Mouse (Mus musculus) midbrain, postnatal 0 days (tissue): ENCODE measurements around the gene Sart1. TPM values are rescaled to one million over a fixed set of nuclear protein-coding genes. Genes with fewer than 3 reads are reported as not detected.

Source experiments
- ATAC-seq: fragments of 200-750 bp; cut with Nextera tagmentation; 2 replicates; pipeline ENCODE4 v1.8.0; 2017; ENCODE audit warnings: moderate number of reproducible peaks, mild to moderate bottlenecking, moderate TSS enrichment, moderate library complexity; ENCODE audit not compliant: low FRiP score
- DNase-seq: peaks from one replicate; pipeline ENCODE4 v3.0.0-alpha.2; 2015; ENCODE audit warnings: low spot score
- H3K27ac ChIP-seq: fragments of 300-500 bp; sonication (generic); 2 replicates; pipeline ENCODE4 v1.5.1; 2014; ENCODE audit warnings: low read depth, mild to moderate bottlenecking, low read length, mixed read lengths
- H3K27me3 ChIP-seq: fragments of 300-500 bp; sonication (generic); 2 replicates; pipeline ENCODE4 v1.6.1; 2014; ENCODE audit warnings: low read length, control low read depth, mixed read lengths; ENCODE audit not compliant: insufficient read depth
- H3K36me3 ChIP-seq: fragments of 300-500 bp; sonication (generic); 2 replicates; pipeline ENCODE4 v1.6.1; 2014; ENCODE audit warnings: low read length, control low read depth, mixed read lengths; ENCODE audit not compliant: insufficient read depth
- H3K4me1 ChIP-seq: fragments of 300-500 bp; sonication (generic); 2 replicates; pipeline ENCODE4 v1.6.1; 2014; ENCODE audit warnings: mild to moderate bottlenecking, control low read depth, antibody characterized with exemption, low read length, mixed read lengths; ENCODE audit not compliant: insufficient read depth
- H3K4me2 ChIP-seq: fragments of 300-500 bp; sonication (generic); 2 replicates; pipeline ENCODE4 v1.6.1; 2014; ENCODE audit warnings: low read depth, mild to moderate bottlenecking, low read length, mixed read lengths; ENCODE audit not compliant: poor library complexity, severe bottlenecking
- H3K4me3 ChIP-seq: fragments of 300-500 bp; sonication (generic); 2 replicates; pipeline ENCODE4 v1.5.1; 2014; ENCODE audit warnings: low read depth, mild to moderate bottlenecking, low read length, moderate library complexity
- H3K9ac ChIP-seq: fragments of 300-500 bp; sonication (generic); replicated peaks from 2 replicates; pipeline ENCODE4 v1.6.1; 2014; ENCODE audit warnings: mild to moderate bottlenecking, low read length, moderate library complexity, mixed read lengths; ENCODE audit not compliant: poor library complexity, severe bottlenecking
- H3K9me3 ChIP-seq: fragments of 300-500 bp; sonication (generic); 2 replicates; pipeline ENCODE4 v1.6.1; 2016; ENCODE audit warnings: low read length, control low read depth
- CTCF ChIP-seq: IDR thresholded peaks from 2 replicates; pipeline ENCODE4 v1.5.1; 2016; ENCODE audit warnings: antibody characterized with exemption, mild to moderate bottlenecking
- WGBS: fragments of 180-500 bp; shearing (Covaris S2); extraction: QIAGEN DNeasy Blood & Tissue Kit; methylation state at CpG from one replicate; pipeline ENCODE4 v1.1.7; 2014; 5-methylcytosine and 5-hydroxymethylcytosine counted together
- polyA plus RNA-seq: library from polyadenylated mRNA; unstranded; fragments of >200 nt; fragmentation: Nextera tagmentation; extraction: Ambion mirVana; gene quantifications from 2 replicates; pipeline ENCODE4 v1.2.1, GENCODE M21; 2015
- total RNA-seq: library from RNA; depleted of rRNA; stranded (reverse); fragments of >200 nt; gene quantifications from 2 replicates; pipeline ENCODE4 v1.2.3, GENCODE M21; 2014

The Sart1 gene
- total and polyA plus RNA-seq, 2 experiments from 2014 or later, result 28.9 to 51.0 TPM

DNA sequence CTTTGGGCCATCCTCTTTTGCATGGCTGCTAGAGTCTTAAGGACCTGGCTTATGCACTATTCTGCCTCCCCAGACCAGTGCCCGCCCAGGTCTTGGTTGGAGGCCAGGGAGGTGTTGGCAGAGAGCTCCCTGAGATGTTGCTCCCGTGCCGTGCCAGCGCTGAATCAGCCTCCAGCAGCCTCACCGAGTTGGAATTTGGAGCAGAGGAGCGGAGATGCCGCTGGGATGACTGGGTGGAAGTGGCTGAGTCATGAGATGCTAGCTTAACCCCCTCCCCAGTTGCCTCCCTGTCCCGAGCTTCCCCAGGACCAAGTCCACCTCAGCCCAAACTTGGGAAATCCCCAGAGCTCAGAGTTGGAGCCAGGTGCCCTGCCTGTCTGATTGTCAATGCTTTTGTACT, 41.3 kb upstream of the Sart1 start:
- Histone ChIP-seq H3K4me1 (peaks cover 16% of the 10 kb centered on the region), H3K9me3 (no peaks in the 10 kb centered on the region), H3K9ac (no peak overlapping the region), H3K27ac (no peak overlapping the region), H3K4me3 (no peak overlapping the region), H3K27me3 (no peaks in the 10 kb centered on the region), H3K4me2 (no peak overlapping the region), H3K36me3 (peaks cover 11% of the 10 kb centered on the region; the same call in 1 of the 2 replicates)
- no peak for TF ChIP-seq CTCF
- 68% methylated on average over 8 of the region's 8 CpGs for WGBS
- ATAC-seq, result no peak
- peak; percentile 26 for DNase-seq

DNA sequence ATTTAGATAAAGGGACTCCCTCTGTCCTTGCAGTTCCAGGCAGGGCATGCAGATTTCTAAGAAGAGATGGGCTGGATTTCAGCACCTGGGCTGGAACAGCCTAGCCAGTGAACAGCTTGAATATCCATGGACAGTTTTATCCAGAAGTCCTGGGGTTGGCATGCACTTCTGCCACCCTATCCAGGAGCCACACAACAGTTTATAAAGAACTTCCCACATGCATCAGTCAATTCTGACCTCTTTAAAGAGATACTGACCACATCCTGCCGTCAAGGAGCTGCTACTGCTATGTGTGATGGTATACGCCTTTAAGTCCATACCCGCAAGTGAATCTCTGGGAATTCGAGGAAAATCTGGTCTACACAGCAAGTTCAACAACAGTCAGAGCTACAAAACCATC, 40.7 kb upstream of the Sart1 start:
- ATAC-seq (no peak), DNase-seq (no peak)
- Histone ChIP-seq H3K9ac (no peak overlapping the region; the same call in 1 of the 2 replicates), H3K36me3 (peaks cover 11% of the 10 kb centered on the region; the same call in 1 of the 2 replicates), H3K9me3 (no peaks in the 10 kb centered on the region), H3K4me1 (peaks cover 16% of the 10 kb centered on the region), H3K27me3 (no peaks in the 10 kb centered on the region), H3K27ac (no peak overlapping the region), H3K4me2 (no peak overlapping the region), H3K4me3 (no peak overlapping the region)
- WGBS, result 86% methylated on average over 4 of the region's 4 CpGs
- no peak for TF ChIP-seq CTCF

DNA sequence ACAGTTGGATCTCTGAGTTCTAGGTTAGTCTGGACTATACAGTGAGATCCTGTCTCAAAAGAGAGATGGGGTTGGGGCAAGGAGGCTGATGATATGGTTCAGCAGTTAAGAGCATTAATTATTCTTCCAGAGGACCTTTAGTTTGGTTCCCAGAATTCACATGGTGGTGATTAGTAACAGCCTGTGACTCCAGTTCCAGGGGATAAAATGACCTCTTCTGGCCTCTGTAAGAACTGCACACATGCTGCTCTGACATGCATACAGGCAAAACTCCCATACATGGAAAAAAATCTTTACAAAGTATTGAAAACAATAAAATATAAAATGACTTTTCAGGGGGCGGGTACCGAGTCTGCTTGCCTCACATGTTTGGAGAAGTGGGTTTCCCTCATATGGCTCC, 39.6 kb upstream of the Sart1 start:
- Histone ChIP-seq H3K36me3 (peaks cover 11% of the 10 kb centered on the region; the same call in 1 of the 2 replicates), H3K4me3 (no peak overlapping the region), H3K4me2 (no peak overlapping the region), H3K9me3 (no peaks in the 10 kb centered on the region), H3K9ac (no peak overlapping the region), H3K27me3 (no peaks in the 10 kb centered on the region), H3K27ac (no peak overlapping the region), H3K4me1 (peaks cover 17% of the 10 kb centered on the region)
- peak; percentile 67 for TF ChIP-seq CTCF
- DNase-seq (peak; percentile 51), ATAC-seq (no peak)
- WGBS, result 78% methylated on average over 2 of the region's 2 CpGs

DNA sequence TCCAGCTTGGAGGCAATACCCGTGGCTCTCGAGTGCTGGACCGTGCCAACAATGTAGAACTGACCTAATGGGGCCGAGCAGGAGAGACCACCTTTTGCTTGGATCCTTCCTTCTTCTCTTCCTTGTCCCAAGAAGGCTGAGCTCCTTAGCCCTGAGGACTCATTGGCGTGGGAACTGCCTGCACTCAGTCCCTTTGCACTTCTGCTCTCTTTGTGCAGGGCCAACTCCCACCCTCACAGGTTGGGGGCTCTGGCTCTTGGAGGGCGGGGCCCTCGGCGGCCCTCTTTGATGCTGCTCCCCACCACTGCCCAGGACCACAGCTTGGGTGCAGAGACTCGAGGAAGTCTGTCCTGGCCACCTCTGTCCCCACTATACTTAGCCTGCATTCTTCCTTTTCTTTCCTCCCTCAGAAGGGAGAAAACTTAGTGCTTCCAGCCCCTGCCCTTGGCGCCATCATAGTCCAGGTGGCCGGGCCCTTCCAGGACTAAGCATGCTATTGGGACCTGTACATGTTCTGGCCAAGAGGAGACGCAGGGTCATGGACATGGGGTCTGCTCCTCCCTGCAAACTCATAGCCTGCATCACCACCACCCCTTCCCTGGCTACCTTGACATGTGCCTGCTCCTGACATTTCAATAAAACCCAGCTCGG, 38.3 kb upstream of the Sart1 start:
- peaks cover 20% of the 10 kb centered on the region for H3K4me1 ChIP-seq
- no peak overlapping the region for H3K4me3 ChIP-seq
- no peak for DNase-seq
- H3K9ac ChIP-seq, result no peak overlapping the region
- WGBS, result 89% methylated on average over 13 of the region's 13 CpGs
- H3K27ac ChIP-seq, result no peak overlapping the region
- 0 out of 2 replicates have a peak overlapping the region, but pooled peaks have one; percentile 74 for H3K4me2 ChIP-seq
- H3K27me3 ChIP-seq, result no peaks in the 10 kb centered on the region
- no peaks in the 10 kb centered on the region for H3K9me3 ChIP-seq
- peaks cover 17% of the 10 kb centered on the region; the same call in 1 of the 2 replicates for H3K36me3 ChIP-seq
- TF ChIP-seq CTCF, result no peak
- no peak for ATAC-seq

DNA sequence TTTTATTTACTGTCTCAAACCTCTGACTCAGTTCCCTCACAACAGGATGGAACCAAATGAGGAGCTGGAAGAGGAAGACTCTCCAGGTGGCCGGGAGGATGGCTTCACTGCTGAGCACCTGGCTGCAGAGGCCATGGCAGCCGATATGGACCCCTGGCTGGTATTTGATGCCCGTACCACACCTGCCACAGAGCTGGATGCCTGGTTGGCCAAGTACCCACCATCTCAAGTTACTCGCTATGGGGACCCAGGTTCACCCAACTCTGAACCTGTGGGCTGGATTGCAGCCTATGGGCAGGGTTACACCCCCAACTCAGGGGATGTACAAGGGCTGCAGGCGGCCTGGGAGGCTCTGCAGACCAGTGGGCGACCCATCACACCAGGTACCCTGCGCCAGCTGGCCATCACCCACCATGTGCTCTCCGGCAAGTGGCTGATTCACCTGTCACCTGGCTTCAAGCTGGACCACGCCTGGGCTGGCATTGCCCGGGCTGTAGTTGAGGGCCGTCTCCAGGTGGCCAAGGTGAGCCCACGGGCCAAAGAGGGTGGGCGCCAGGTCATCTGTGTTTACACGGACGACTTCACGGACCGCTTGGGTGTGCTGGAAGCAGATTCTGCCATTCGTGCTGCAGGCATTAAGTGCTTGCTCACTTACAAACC, 37.5 kb upstream of the Sart1 start:
- Histone ChIP-seq H3K4me3 (peak overlapping the region; percentile 70), H3K9ac (peak overlapping the region; percentile 95), H3K27me3 (no peaks in the 10 kb centered on the region), H3K4me2 (peak overlapping the region; percentile 74), H3K27ac (peak overlapping the region; percentile 86), H3K9me3 (no peaks in the 10 kb centered on the region), H3K36me3 (peaks cover 23% of the 10 kb centered on the region), H3K4me1 (peaks cover 20% of the 10 kb centered on the region)
- ATAC-seq (no peak), DNase-seq (no peak)
- WGBS, result 93% methylated on average over 18 of the region's 18 CpGs
- no peak for TF ChIP-seq CTCF
